Mouse (Mus musculus): Measurements from ENCODE around the gene Apoa2.
A peak's percentile ranks its signal among the peaks of the same experiment; 100 is the strongest.

Gene Apoa2

GRCm38 (mm10) chr1:171260316-171260715, 35.5 kb downstream of the Apoa2 start:
- no peak for DNase-seq (ENCODE audit: low read depth)

- peak; percentile 95 for DNase-seq (ENCODE audit: low read depth)
Measured at GRCm38 (mm10) chr1:171262594-171263130, 37.8 kb downstream of the Apoa2 start.

GRCm38 (mm10) chr1:171263185-171263611, 38.3 kb downstream of the Apoa2 start:
- DNase-seq (ENCODE audit: low read depth): no peak

- no peak for DNase-seq (ENCODE audit: low read depth)
Measured at GRCm38 (mm10) chr1:171263666-171264461, 39.0 kb downstream of the Apoa2 start.

DNA sequence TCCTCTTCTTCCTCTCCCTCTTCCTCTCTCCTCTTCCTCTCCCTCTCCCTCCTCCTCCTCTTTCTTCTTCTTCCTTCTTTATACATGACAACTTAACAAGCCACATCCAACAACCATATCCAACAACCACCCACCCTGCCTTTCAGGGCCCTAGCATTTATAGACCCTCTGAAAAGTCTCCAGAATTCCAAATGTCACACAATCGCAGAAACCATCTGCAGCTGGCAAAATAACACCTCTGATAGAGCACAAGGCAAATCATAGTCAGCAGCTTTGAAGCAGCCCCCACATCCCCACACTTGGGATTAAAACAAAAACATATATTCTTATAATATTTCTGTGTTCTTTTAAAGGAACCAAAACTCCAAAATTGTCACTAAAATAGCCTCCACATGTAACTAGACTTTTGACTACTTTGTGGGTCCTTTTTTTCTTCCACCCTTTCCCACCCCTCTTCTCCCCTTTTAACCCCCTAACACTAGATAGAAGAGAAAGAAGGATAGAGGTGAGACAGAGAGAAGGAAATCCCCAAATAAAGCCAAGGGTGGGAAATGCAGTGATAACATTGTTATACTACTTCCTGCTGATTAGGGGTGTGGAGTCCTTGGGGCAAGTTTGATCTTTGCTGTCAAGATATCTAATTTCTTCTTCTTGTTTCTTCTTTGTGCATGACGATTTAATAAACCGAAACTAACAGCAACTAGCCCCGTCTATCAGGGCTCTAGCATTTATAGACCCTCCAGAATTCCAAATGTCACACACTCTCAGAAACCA, 41.3 kb downstream of the Apoa2 start:
- no peak for DNase-seq (ENCODE audit: low read depth)

- DNase-seq (ENCODE audit: low read depth): no peak
Measured at GRCm38 (mm10) chr1:171268341-171268740, 43.5 kb downstream of the Apoa2 start.

DNA sequence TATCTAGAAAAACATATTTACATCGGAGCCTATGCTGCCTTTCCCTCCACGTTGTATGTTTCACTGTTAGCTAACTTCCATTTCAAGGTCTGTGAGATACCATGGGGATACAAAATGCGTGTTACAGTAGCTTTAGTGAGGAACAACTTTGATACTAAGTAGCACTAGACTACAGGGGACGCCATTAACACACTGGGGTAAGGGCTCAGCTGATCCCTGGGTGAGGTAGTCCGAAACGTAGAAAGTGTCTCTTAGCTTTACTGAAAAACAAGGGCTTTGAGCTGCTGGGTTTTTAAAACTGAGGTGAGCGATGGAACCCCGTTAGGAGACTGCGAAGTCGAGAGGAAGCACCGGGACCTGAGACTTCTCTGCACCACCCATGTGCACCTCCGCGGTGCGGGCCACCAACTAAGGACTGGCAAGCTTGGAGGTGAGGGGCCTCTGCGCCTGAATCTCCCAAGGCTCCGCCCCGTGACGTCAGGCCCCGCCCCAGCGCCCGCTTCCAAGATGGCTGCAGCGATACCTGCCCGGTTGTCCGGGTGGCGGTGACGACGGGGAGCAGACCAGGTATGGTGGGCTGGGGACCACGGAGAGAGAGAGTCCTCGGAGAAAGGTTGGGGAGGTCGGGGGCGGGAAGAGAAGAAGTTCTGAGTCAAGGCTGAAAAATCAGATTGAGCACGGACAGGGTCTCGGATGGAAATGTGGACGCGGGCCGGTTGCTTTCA, 45.2 kb downstream of the Apoa2 start, which contains the start of gene B4galt3:
Gene B4galt3 (plus strand): TSS at position 481 of the 725 bp plus-strand sequence.
- DNase-seq (ENCODE audit: low read depth): no peak

- DNase-seq (ENCODE audit: low read depth): no peak
Measured at GRCm38 (mm10) chr1:171270573-171270900, 45.7 kb downstream of the Apoa2 start.

GRCm38 (mm10) chr1:171271196-171271595, 46.3 kb downstream of the Apoa2 start:
- no peak for DNase-seq (ENCODE audit: low read depth)

DNA sequence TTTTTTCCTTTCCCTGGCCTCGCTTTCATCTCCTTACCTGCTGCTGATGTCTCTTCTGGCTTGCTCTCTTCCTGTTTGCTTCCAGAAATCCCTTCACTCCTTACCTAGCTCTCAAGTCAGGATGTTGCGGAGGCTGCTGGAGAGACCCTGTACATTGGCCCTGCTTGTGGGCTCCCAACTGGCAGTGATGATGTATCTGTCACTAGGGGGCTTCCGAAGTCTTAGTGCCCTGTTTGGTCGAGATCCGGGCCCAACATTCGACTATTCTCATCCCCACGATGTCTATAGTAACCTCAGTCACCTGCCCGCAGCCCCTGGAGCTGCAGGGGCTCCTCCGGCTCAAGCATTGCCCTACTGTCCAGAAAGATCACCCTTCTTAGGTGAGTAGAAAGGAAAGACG, 46.8 kb downstream of the Apoa2 start:
- DNase-seq (ENCODE audit: low read depth): no peak

- no peak for DNase-seq (ENCODE audit: low read depth)
Measured at GRCm38 (mm10) chr1:171272086-171272485, 47.2 kb downstream of the Apoa2 start.

- DNase-seq (ENCODE audit: low read depth): no peak
Measured at GRCm38 (mm10) chr1:171274171-171274570, 49.3 kb downstream of the Apoa2 start.

GRCm38 (mm10) chr1:171275144-171275734, 50.4 kb downstream of the Apoa2 start:
- DNase-seq (ENCODE audit: low read depth): no peak
